ENCODE assay signal across 14 mouse cellular contexts in genomic region chr6:83302264-83302663, GRCm38 (mm10). TPM values are rescaled to one million over a fixed set of nuclear protein-coding genes. Genes with fewer than 3 reads are reported as not detected.
A peak's percentile ranks its signal among the peaks of the same experiment; 100 is the strongest.
DNase-seq lines count a peak whose midpoint lies in the region; ATAC-seq and TF ChIP-seq lines count a peak whose summit lies in the region.
"Had no signal": no experiment of that assay in that cellular context is flagged by ENCODE, and none has a peak within 500 bp of the region (broad histone marks: within the 10 kb centered on the region; RNA-seq: fewer than 3 reads in every experiment).

No protein-coding gene starts in this region.

- H3K27me3 ChIP-seq in limb, embryonic 14.5 days (ENCODE audit: control insufficient read depth, insufficient read depth, low read length), result no peaks in the 10 kb centered on the region
- no peaks in the 10 kb centered on the region for H3K27me3 ChIP-seq in limb, embryonic 10.5 days (ENCODE audit: low read depth, poor library complexity, severe bottlenecking)
- H3K27me3 ChIP-seq: heart, embryonic 15.5 days had no signal

- no peak overlapping the region for H3K27ac ChIP-seq in limb, embryonic 14.5 days (replicated peaks; ENCODE audit: low read depth, low read length)
- no peak overlapping the region for H3K27ac ChIP-seq in limb, embryonic 10.5 days
- H3K27ac ChIP-seq: gastrocnemius, adult 2 months; heart, embryonic 15.5 days; liver, embryonic 14.5 days had no signal

- 0 out of 2 replicates have a peak, but pooled peaks have one; percentile 15 for ATAC-seq in limb, embryonic 14.5 days (ENCODE audit: low FRiP score, low read depth)

- no peaks in the 10 kb centered on the region for H3K9me3 ChIP-seq in limb, embryonic 14.5 days (ENCODE audit: control insufficient read depth, low read length)
- H3K9me3 ChIP-seq in limb, embryonic 10.5 days (replicated peaks), result no peaks in the 10 kb centered on the region
- H3K9me3 ChIP-seq: heart, embryonic 15.5 days; megakaryocyte, embryonic 14.5 days had no signal

- peaks cover 25% of the 10 kb centered on the region for H3K36me3 ChIP-seq in limb, embryonic 14.5 days (ENCODE audit: control insufficient read depth, insufficient read depth, low read length)
- peaks cover 36% of the 10 kb centered on the region for H3K36me3 ChIP-seq in limb, embryonic 10.5 days

- no peak overlapping the region for H3K4me2 ChIP-seq in limb, embryonic 14.5 days (replicated peaks; ENCODE audit: low read depth, low read length, severe bottlenecking)
- H3K4me2 ChIP-seq: heart, embryonic 15.5 days had no signal

- H3K9ac ChIP-seq in limb, embryonic 14.5 days (ENCODE audit: low read depth, low read length, severe bottlenecking), result no peak overlapping the region
- H3K9ac ChIP-seq: heart, embryonic 15.5 days; liver, embryonic 14.5 days had no signal

- no peak for TF ChIP-seq POLR2A in limb, embryonic 14.5 days (IDR thresholded peaks at IDR 0.05; ENCODE audit: borderline replicate concordance, extremely low read depth, insufficient read depth, insufficient read length)

- H3K4me1 ChIP-seq in limb, embryonic 14.5 days (ENCODE audit: control insufficient read depth, insufficient read depth, low read length), result no peaks in the 10 kb centered on the region
- peaks cover 9% of the 10 kb centered on the region for H3K4me1 ChIP-seq in limb, embryonic 10.5 days
- H3K4me1 ChIP-seq: heart, embryonic 15.5 days had no signal

- peak; percentile 32 for DNase-seq in adrenal gland, postnatal 14 days
- no peak for DNase-seq in adrenal gland, adult 18-20 months (ENCODE audit: low spot score in 2 of 2)
- DNase-seq in limb, embryonic 14.5 days (ENCODE audit: low spot score), result no peak
- no peak for DNase-seq in limb, embryonic 10.5 days (ENCODE audit: low spot score)
- peak; percentile 34 for DNase-seq in Muller cell, postnatal 12 days (ENCODE audit: inconsistent ontology term)
- DNase-seq in kidney, postnatal 25 days, result peak; percentile 23 to 62
- no peak for DNase-seq in ovary, postnatal 10 days (ENCODE audit: low spot score)
- no peak for DNase-seq in left cerebral cortex, adult 18-20 months (ENCODE audit: low spot score in 2 of 2)
- DNase-seq: B cell, adult 2 months; gastrocnemius, adult 2 months; thymus, postnatal 4 days had no signal

- H3K4me3 ChIP-seq in limb, embryonic 14.5 days (replicated peaks; ENCODE audit: low read length), result no peak overlapping the region
- H3K4me3 ChIP-seq in limb, embryonic 10.5 days, result no peak overlapping the region
- H3K4me3 ChIP-seq: gastrocnemius, adult 2 months; heart, embryonic 15.5 days; megakaryocyte, embryonic 14.5 days had no signal

- WGBS in limb, embryonic 14.5 days, result 62% methylated on average over 5 of the region's 5 CpGs
- WGBS in limb, embryonic 10.5 days, result 71% methylated on average over 5 of the region's 5 CpGs

RNA-seq across cellular contexts. Expression of gene Mthfd2, which starts 23.4 kb away (rescaled TPM):
- total RNA-seq in adrenal gland, postnatal 14 days (2021), result 21.1 and 24.1 TPM in 2 replicates
- total RNA-seq in adrenal gland, adult 18-20 months (2021), result 10 to 100 TPM; 12.3 to 24.1 TPM
- 26.3 and 27.3 TPM in 2 replicates for polyA plus RNA-seq in limb, embryonic 14.5 days (2012; rRNA removed)
- polyA plus RNA-seq in limb, embryonic 14.5 days (2014; fragmentation: Nextera tagmentation; extraction: Ambion mirVana), result 35.3 and 38.5 TPM in 2 replicates
- polyA plus RNA-seq in limb, embryonic 10.5 days (2016; fragmentation: Nextera tagmentation; extraction: Ambion mirVana), result 64.9 and 94.0 TPM in 2 replicates
- total RNA-seq in left cerebral cortex, adult 18-20 months (2021), result 1 to 10 TPM; 6.5 to 6.7 TPM

RNA-seq across cellular contexts. Expression of gene Mob1a, which starts 23.6 kb away (rescaled TPM):
- total RNA-seq in adrenal gland, postnatal 14 days (2021), result 75.9 and 79.9 TPM in 2 replicates
- 10 to 100 TPM; 67.7 to 79.2 TPM for total RNA-seq in adrenal gland, adult 18-20 months (2021)
- polyA plus RNA-seq in limb, embryonic 14.5 days (2012; rRNA removed), result 50.4 and 52.3 TPM in 2 replicates
- 75.8 and 77.9 TPM in 2 replicates for polyA plus RNA-seq in limb, embryonic 14.5 days (2014; fragmentation: Nextera tagmentation; extraction: Ambion mirVana)
- 54.1 and 63.3 TPM in 2 replicates for polyA plus RNA-seq in limb, embryonic 10.5 days (2016; fragmentation: Nextera tagmentation; extraction: Ambion mirVana)
- 10 to 100 TPM; 17.9 to 22.5 TPM for total RNA-seq in left cerebral cortex, adult 18-20 months (2021)

RNA-seq across cellular contexts. Expression of gene Bola3, which starts 46.7 kb away (rescaled TPM):
- total RNA-seq in adrenal gland, postnatal 14 days (2021), result 261 TPM in 2 replicates
- total RNA-seq in adrenal gland, adult 18-20 months (2021), result 100 to 1,000 TPM; 257 to 284 TPM
- polyA plus RNA-seq in limb, embryonic 14.5 days (2012; rRNA removed), result 26.7 and 55.1 TPM in 2 replicates
- polyA plus RNA-seq in limb, embryonic 14.5 days (2014; fragmentation: Nextera tagmentation; extraction: Ambion mirVana), result 116 and 129 TPM in 2 replicates
- polyA plus RNA-seq in limb, embryonic 10.5 days (2016; fragmentation: Nextera tagmentation; extraction: Ambion mirVana), result 162 and 171 TPM in 2 replicates
- total RNA-seq in left cerebral cortex, adult 18-20 months (2021), result 10 to 100 TPM; 49.3 to 49.5 TPM

Comparison
In these comparisons a context has a peak if more than half of its experiments do, and no peak if none do; other contexts are left out.
1. DNase-seq: peak in adrenal gland, postnatal 14 days (single experiment), Muller cell, postnatal 12 days (single experiment) and kidney, postnatal 25 days (2 of 2); none in adrenal gland, adult 18-20 months (0 of 2), limb, embryonic 14.5 days (single experiment), limb, embryonic 10.5 days (single experiment), ovary, postnatal 10 days (single experiment) and left cerebral cortex, adult 18-20 months (0 of 2).